Mouse (Mus musculus): ENCODE data around the gene Nudt22.

The Nudt22 gene

GRCm38 (mm10) chr19:6949951-6950350, 46.0 kb downstream of the Nudt22 start:
- DNase-seq (ENCODE audit: extremely low spot score, low spot score): no peak

- DNase-seq (ENCODE audit: extremely low spot score, low spot score): no peak
Observed at GRCm38 (mm10) chr19:6949532-6949931, 46.4 kb downstream of the Nudt22 start.

GRCm38 (mm10) chr19:6948186-6948585, 47.7 kb downstream of the Nudt22 start:
- no peak for DNase-seq (ENCODE audit: extremely low spot score, low spot score)

GRCm38 (mm10) chr19:6947742-6948141, 48.2 kb downstream of the Nudt22 start:
- DNase-seq (ENCODE audit: extremely low spot score, low spot score): no peak

GRCm38 (mm10) chr19:6943709-6944108, 52.2 kb downstream of the Nudt22 start:
- DNase-seq (ENCODE audit: extremely low spot score, low spot score): no peak
